Mouse (Mus musculus) ES-E14 (cell line): ENCODE results near the gene Kcnd3.

ENCODE experiments used
- MAFK ChIP-seq: IDR thresholded peaks from 2 replicates; pipeline ENCODE4 v1.6.1; 2014; ENCODE audit warnings: mild to moderate bottlenecking, low read depth, low read length, inconsistent platforms; ENCODE audit not compliant: insufficient read depth
- ZNF384 ChIP-seq: IDR thresholded peaks from 2 replicates; pipeline ENCODE4 v1.6.1; 2012; ENCODE audit warnings: low read depth, low read length, inconsistent platforms

DNA sequence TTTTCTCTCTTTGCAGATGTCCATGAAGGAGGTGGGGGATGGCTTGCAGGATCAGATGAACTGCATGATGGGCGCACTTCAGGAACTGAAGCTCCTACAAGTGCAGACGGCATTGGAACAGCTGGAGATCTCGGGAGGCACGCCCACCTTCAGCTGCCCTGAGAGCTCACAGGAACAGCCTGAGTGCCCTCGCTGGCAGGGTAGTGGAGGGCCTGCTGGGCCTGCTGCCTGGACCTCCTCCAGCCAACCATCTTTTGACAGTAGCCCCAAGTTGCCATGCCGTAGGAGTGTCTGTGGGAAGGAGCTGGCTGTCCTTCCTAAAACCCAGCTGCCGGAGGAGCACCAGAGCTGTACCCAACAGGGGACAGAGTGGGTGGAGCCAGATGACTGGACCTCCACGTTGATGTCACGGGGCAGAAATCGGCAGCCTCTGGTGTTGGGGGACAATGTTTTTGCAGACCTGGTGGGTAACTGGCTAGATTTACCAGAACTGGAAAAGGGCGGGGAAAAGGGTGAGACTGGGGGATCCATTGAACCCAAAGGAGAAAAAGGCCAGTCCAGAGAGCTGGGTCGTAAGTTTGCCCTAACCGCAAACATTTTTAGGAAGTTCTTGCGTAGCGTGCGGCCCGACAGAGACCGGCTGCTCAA lies 264.3 kb downstream of the Kcnd3 start:
- TF ChIP-seq MAFK (no peak), ZNF384 (no peak)
